Mouse (Mus musculus) heart, postnatal 14 days (tissue): ENCODE data around the gene Prickle1. TPM values are rescaled to one million over a fixed set of nuclear protein-coding genes. Genes with fewer than 3 reads are reported as not detected.

ENCODE experiments used
- DNase-seq, 2 experiments: peaks; one replicate each; pipeline ENCODE4 v3.0.0; 2021 to 2022
- intact Hi-C: fragments of 180-260 bp; cut with DNase I; formaldehyde crosslinking; loops from one replicate; pipeline ENCODE4 v1.15.1; 2025
- long read RNA-seq, 2 experiments: library from polyadenylated mRNA; stranded (forward); transcript quantifications; one replicate each; pipeline ENCODE4 v2.0.0; 2021
- total RNA-seq, 2 experiments: library from RNA; stranded (reverse); gene quantifications; 2 replicates each; pipeline ENCODE4 v1.2.3; 2021

The Prickle1 gene
- total RNA-seq, result 10 to 100 TPM; 16.7 to 19.9 TPM
- long read RNA-seq, experiment 1, full-length matches to known transcripts, result 3 of 11 reads
- long read RNA-seq, experiment 1, partial matches to known transcripts, result 4 of 11 reads
- long read RNA-seq, experiment 1, other reads (novel, unspliced or antisense), result 4 of 11 reads
- long read RNA-seq, experiment 2, full-length matches to known transcripts, result 2 of 16 reads
- long read RNA-seq, experiment 2, partial matches to known transcripts, result 6 of 16 reads
- long read RNA-seq, experiment 2, other reads (novel, unspliced or antisense), result 8 of 16 reads

- DNase-seq, result peak; percentile 94
- intact Hi-C loops, result loop anchor here (2.0 to 10.0 kb wide), 3 partner anchors 102 to 381 kb away; no protein-coding TSS in a partner anchor
These were observed at the start of gene Prickle1 for GRCm38 (mm10) chr15:93595746-93596145. Gene Prickle1 (minus strand): TSS chr15:93595891.

- peak; percentile 20 to 43 for DNase-seq
- intact Hi-C loops, result no loop called here
These were observed 44.5 kb upstream of the Prickle1 start for GRCm38 (mm10) chr15:93640221-93640620.

GRCm38 (mm10) chr15:93636976-93637375 lies 41.3 kb upstream of the Prickle1 start:
- intact Hi-C loops, result no loop called here
- DNase-seq, result no peak

GRCm38 (mm10) chr15:93635603-93636002 lies 39.9 kb upstream of the Prickle1 start:
- no peak for DNase-seq
- intact Hi-C loops, result no loop called here

- no peak for DNase-seq
- intact Hi-C loops, result no loop called here
These were observed 38.8 kb upstream of the Prickle1 start for GRCm38 (mm10) chr15:93634536-93634935.

- intact Hi-C loops, result no loop called here
- no peak for DNase-seq
These were observed 34.4 kb upstream of the Prickle1 start for GRCm38 (mm10) chr15:93630001-93630541.

- intact Hi-C loops, result no loop called here
- DNase-seq, result no peak
These were observed 33.5 kb upstream of the Prickle1 start for GRCm38 (mm10) chr15:93629201-93629600.

- intact Hi-C loops, result no loop called here
- no peak for DNase-seq
These were observed 32.4 kb upstream of the Prickle1 start for GRCm38 (mm10) chr15:93627836-93628797.

GRCm38 (mm10) chr15:93619551-93619950 lies 23.9 kb upstream of the Prickle1 start:
- intact Hi-C loops, result no loop called here
- DNase-seq, result no peak

GRCm38 (mm10) chr15:93618442-93619150 lies 22.9 kb upstream of the Prickle1 start:
- intact Hi-C loops, result no loop called here
- DNase-seq, result no peak

GRCm38 (mm10) chr15:93616277-93616676 lies 20.6 kb upstream of the Prickle1 start:
- DNase-seq, result no peak
- intact Hi-C loops, result no loop called here

- intact Hi-C loops, result no loop called here
- no peak for DNase-seq
These were observed 19.3 kb upstream of the Prickle1 start for GRCm38 (mm10) chr15:93615031-93615430.

GRCm38 (mm10) chr15:93613606-93614005 lies 17.9 kb upstream of the Prickle1 start:
- intact Hi-C loops, result no loop called here
- DNase-seq, result no peak

GRCm38 (mm10) chr15:93611536-93612300 lies 16.0 kb upstream of the Prickle1 start:
- DNase-seq, result no peak
- intact Hi-C loops, result no loop called here

GRCm38 (mm10) chr15:93610721-93611201 lies 15.1 kb upstream of the Prickle1 start:
- intact Hi-C loops, result no loop called here
- DNase-seq, result no peak

GRCm38 (mm10) chr15:93610288-93610687 lies 14.6 kb upstream of the Prickle1 start:
- intact Hi-C loops, result no loop called here
- no peak for DNase-seq

GRCm38 (mm10) chr15:93602850-93603249 lies 7.2 kb upstream of the Prickle1 start:
- intact Hi-C loops, result no loop called here
- no peak for DNase-seq

- DNase-seq, result no peak
- intact Hi-C loops, result no loop called here
These were observed 5.8 kb upstream of the Prickle1 start for GRCm38 (mm10) chr15:93601461-93602015.

- DNase-seq, result no peak
- intact Hi-C loops, result loop anchor here (5.0 to 10.0 kb wide), 2 partner anchors 100 to 228 kb away; no protein-coding TSS in a partner anchor
These were observed 1.3 kb upstream of the Prickle1 start for GRCm38 (mm10) chr15:93596991-93597390.
